Mouse (Mus musculus) embryo, embryonic 11.5 days (tissue): Measurements from ENCODE around the gene Rrp15.

ENCODE experiments used
- DNase-seq: peaks from one replicate; pipeline ENCODE4 v3.0.0-alpha.2; 2012; ENCODE audit warnings: low read depth, low spot score

The Rrp15 gene

GRCm38 (mm10) chr1:186714215-186714614 lies 34.9 kb downstream of the Rrp15 start:
- no peak for DNase-seq

GRCm38 (mm10) chr1:186712802-186713471 lies 36.2 kb downstream of the Rrp15 start:
- no peak for DNase-seq

- DNase-seq: no peak
Measured at GRCm38 (mm10) chr1:186705915-186706248, 43.3 kb downstream of the Rrp15 start, which contains the start of gene Tgfb2. Tgfb2 (minus strand) TSS chr1:186705989.

GRCm38 (mm10) chr1:186705203-186705914 lies 43.8 kb downstream of the Rrp15 start:
- peak; percentile 63 for DNase-seq

- DNase-seq: no peak
Measured at GRCm38 (mm10) chr1:186703980-186704701, 45.0 kb downstream of the Rrp15 start.

GRCm38 (mm10) chr1:186703256-186703979 lies 45.7 kb downstream of the Rrp15 start:
- no peak for DNase-seq

- DNase-seq: no peak
Measured at GRCm38 (mm10) chr1:186702391-186703255, 46.5 kb downstream of the Rrp15 start.

- no peak for DNase-seq
Measured at GRCm38 (mm10) chr1:186701206-186701905, 47.8 kb downstream of the Rrp15 start.

GRCm38 (mm10) chr1:186700496-186700895 lies 48.7 kb downstream of the Rrp15 start:
- no peak for DNase-seq

- no peak for DNase-seq
Measured at GRCm38 (mm10) chr1:186698583-186699338, 50.4 kb downstream of the Rrp15 start.

- no peak for DNase-seq
Measured at GRCm38 (mm10) chr1:186696231-186696630, 52.9 kb downstream of the Rrp15 start.

- no peak for DNase-seq
Measured at GRCm38 (mm10) chr1:186695361-186695760, 53.8 kb downstream of the Rrp15 start.

GRCm38 (mm10) chr1:186692370-186692769 lies 56.8 kb downstream of the Rrp15 start:
- no peak for DNase-seq

- no peak for DNase-seq
Measured at GRCm38 (mm10) chr1:186691708-186692107, 57.5 kb downstream of the Rrp15 start.

- DNase-seq: no peak
Measured at GRCm38 (mm10) chr1:186684041-186684440, 65.1 kb downstream of the Rrp15 start.

- DNase-seq: no peak
Measured at GRCm38 (mm10) chr1:186682606-186683005, 66.6 kb downstream of the Rrp15 start.

GRCm38 (mm10) chr1:186677614-186678013 lies 71.5 kb downstream of the Rrp15 start:
- no peak for DNase-seq

- no peak for DNase-seq
Measured at GRCm38 (mm10) chr1:186676199-186676598, 73.0 kb downstream of the Rrp15 start.

- DNase-seq: no peak
Measured at GRCm38 (mm10) chr1:186675263-186675662, 73.9 kb downstream of the Rrp15 start.

GRCm38 (mm10) chr1:186674621-186675020 lies 74.5 kb downstream of the Rrp15 start:
- no peak for DNase-seq
